ENCODE assay signal across 20 mouse cellular contexts in the genomic region with DNA sequence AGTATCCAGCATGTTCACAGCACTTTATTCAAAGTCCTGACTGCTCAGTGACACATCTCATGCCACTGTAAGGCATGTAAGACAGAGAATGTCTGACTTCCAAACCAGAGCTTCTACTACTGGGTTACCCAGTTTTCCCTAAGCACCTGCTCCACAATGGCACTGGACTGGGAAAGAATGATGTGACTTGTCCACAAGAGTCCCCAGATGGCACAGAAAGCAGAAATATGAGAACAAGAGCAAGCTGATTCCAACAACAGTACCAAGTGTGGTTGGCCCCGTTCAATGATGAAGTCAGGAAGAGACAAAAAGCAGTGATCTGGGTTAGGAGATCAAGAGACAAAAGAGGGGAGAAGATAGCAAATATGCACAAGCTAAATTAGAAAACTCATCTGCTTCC. TPM values are rescaled to one million over a fixed set of nuclear protein-coding genes. Genes with fewer than 3 reads are reported as not detected.
DNase-seq lines count a peak whose midpoint lies in the region; ATAC-seq and TF ChIP-seq lines count a peak whose summit lies in the region.
"Had no signal": no experiment of that assay in that cellular context is flagged by ENCODE, and none has a peak within 500 bp of the region (broad histone marks: within the 10 kb centered on the region; RNA-seq: fewer than 3 reads in every experiment).

No protein-coding gene starts in this region.

- 36% methylated on average over 1 of the region's 1 CpGs for WGBS in heart, embryonic 13.5 days

- no peak overlapping the region for H3K4me2 ChIP-seq in heart, embryonic 13.5 days
- H3K4me2 ChIP-seq: embryonic facial prominence, embryonic 12.5 days; forebrain, embryonic 15.5 days; hindbrain, embryonic 15.5 days had no signal

- no peak for TF ChIP-seq CTCF in layer of hippocampus, adult 2 months (conservative IDR thresholded peaks at IDR 0.05)

- H3K9me3 ChIP-seq in heart, embryonic 13.5 days = no peaks in the 10 kb centered on the region
- H3K9me3 ChIP-seq: embryonic facial prominence, embryonic 12.5 days; forebrain, embryonic 15.5 days; hindbrain, embryonic 15.5 days had no signal

- ATAC-seq in heart, embryonic 13.5 days (ENCODE audit: extremely low read depth, insufficient number of reproducible peaks, low FRiP score, low TSS enrichment) = no peak
- ATAC-seq: forebrain, embryonic 15.5 days; inflammation-experienced regulatory T-cells, adult 6 months; intestine, postnatal 0 days had no signal

- H3K36me3 ChIP-seq in heart, embryonic 13.5 days = peaks cover 12% of the 10 kb centered on the region
- H3K36me3 ChIP-seq: embryonic facial prominence, embryonic 12.5 days; forebrain, embryonic 15.5 days; hindbrain, embryonic 15.5 days had no signal

- peaks cover 55% of the 10 kb centered on the region for H3K4me1 ChIP-seq in heart, embryonic 13.5 days

- H3K4me3 ChIP-seq in heart, embryonic 13.5 days = no peak overlapping the region
- no peak overlapping the region for H3K4me3 ChIP-seq in layer of hippocampus, adult 2 months
- H3K4me3 ChIP-seq: embryonic facial prominence, embryonic 12.5 days; forebrain, embryonic 15.5 days; heart, adult 2 months; hindbrain, embryonic 15.5 days had no signal

- intact Hi-C loops in heart, postnatal 25 days (cut with DNase I) = no loop called here

- DNase-seq in heart, postnatal 25 days (ENCODE audit: low spot score) = no peak
- DNase-seq in layer of hippocampus, adult 2 months (ENCODE audit: low spot score in 2 of 2) = no peak
- no peak for DNase-seq in layer of hippocampus, postnatal 36 days
- peak; percentile 54 for DNase-seq in brain, adult 2 months (ENCODE audit: low read depth, low spot score)
- no peak for DNase-seq in lung, postnatal 25 days (ENCODE audit: low spot score)
- DNase-seq: adrenal gland, adult 2 months; adrenal gland, postnatal 25 days; cerebellum, adult 2 months; cerebellum, postnatal 10 days; embryo, embryonic 11 days; gastrocnemius, postnatal 14 days; heart, adult 2 months; heart, postnatal 36 days had no signal

- no peaks in the 10 kb centered on the region for H3K27me3 ChIP-seq in heart, embryonic 13.5 days (replicated peaks)
- H3K27me3 ChIP-seq: CH12.LX; embryonic facial prominence, embryonic 12.5 days; forebrain, embryonic 15.5 days; hindbrain, embryonic 15.5 days had no signal

- H3K9ac ChIP-seq in heart, embryonic 13.5 days = no peak overlapping the region
- H3K9ac ChIP-seq: embryonic facial prominence, embryonic 12.5 days; forebrain, embryonic 15.5 days; hindbrain, embryonic 15.5 days had no signal

- H3K27ac ChIP-seq in heart, embryonic 13.5 days (replicated peaks) = peak overlapping the region; percentile 16
- peak overlapping the region; percentile 63; the same call in 1 of the 2 replicates for H3K27ac ChIP-seq in layer of hippocampus, adult 2 months
- H3K27ac ChIP-seq: embryonic facial prominence, embryonic 12.5 days; forebrain, embryonic 15.5 days; heart, adult 2 months; hindbrain, embryonic 15.5 days had no signal

RNA-seq across cellular contexts. Expression of a gene that starts 29.0 kb away (rescaled TPM):
- 14.2 and 16.6 TPM in 2 replicates for polyA plus RNA-seq in heart, embryonic 13.5 days (2015; fragmentation: Nextera tagmentation; extraction: Ambion mirVana)
- total RNA-seq in heart, postnatal 25 days (2021) = 10 to 100 TPM; 22.8 TPM
- 1 to 10 TPM; 8.6 to 8.9 TPM for total RNA-seq in layer of hippocampus, adult 2 months (2021)
- total RNA-seq in layer of hippocampus, postnatal 36 days (2021) = 1 to 10 TPM; 8.6 to 8.9 TPM
